Mouse (Mus musculus): ENCODE measurements around the gene Hephl1. TPM values are rescaled to one million over a fixed set of nuclear protein-coding genes. Genes with fewer than 3 reads are reported as not detected.

Hephl1 gene
- polyA plus RNA-seq, 1 experiment from 2014 or later = not detected

DNA sequence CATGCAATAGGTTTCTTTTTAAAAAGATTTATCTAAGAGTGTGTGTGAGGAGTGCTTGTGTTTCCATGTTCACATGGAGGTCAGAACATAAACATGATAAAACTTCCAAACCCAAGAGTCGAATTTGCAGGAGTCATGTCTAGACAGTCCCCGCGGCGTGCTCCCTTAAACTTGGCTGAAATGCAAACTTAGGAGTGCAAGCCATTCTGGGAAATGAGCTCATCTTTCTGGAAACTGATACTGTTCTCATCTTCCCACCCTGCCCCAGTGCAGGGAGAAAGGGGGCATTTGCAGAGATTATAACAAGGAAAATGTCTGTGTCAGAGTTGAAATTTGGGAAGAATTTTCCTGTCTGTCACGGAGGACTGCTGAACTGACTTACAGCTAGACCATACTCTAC, 72.1 kb downstream of the Hephl1 start:
- H3K4me3 ChIP-seq (ENCODE audit: low read length) = no peak overlapping the region
- H3K36me3 ChIP-seq (ENCODE audit: control insufficient read depth, insufficient read depth, low read length) = no peaks in the 10 kb centered on the region
- H3K27me3 ChIP-seq (replicated peaks; ENCODE audit: control insufficient read depth, insufficient read depth, low read length) = no peaks in the 10 kb centered on the region
- ATAC-seq = no peak
- no peak overlapping the region for H3K9ac ChIP-seq (ENCODE audit: low read depth, low read length)
- H3K4me2 ChIP-seq (ENCODE audit: low read length) = no peak overlapping the region
- WGBS = 93% methylated on average over 5 of the region's 5 CpGs
- H3K27ac ChIP-seq (ENCODE audit: low read depth, low read length) = no peak overlapping the region
- H3K4me1 ChIP-seq (ENCODE audit: control insufficient read depth, insufficient read depth, low read depth, low read length) = peaks cover 34% of the 10 kb centered on the region
- no peaks in the 10 kb centered on the region for H3K9me3 ChIP-seq (ENCODE audit: control insufficient read depth, low read length)

GRCm38 (mm10) chr9:15037704-15038103, 74.2 kb downstream of the Hephl1 start:
- H3K27ac ChIP-seq (ENCODE audit: low read depth, low read length) = no peak overlapping the region
- H3K36me3 ChIP-seq (ENCODE audit: control insufficient read depth, insufficient read depth, low read length) = no peaks in the 10 kb centered on the region
- ATAC-seq = 0 out of 2 replicates have a peak, but pooled peaks have one; percentile 29
- no peaks in the 10 kb centered on the region for H3K27me3 ChIP-seq (replicated peaks; ENCODE audit: control insufficient read depth, insufficient read depth, low read length)
- no peak overlapping the region for H3K4me2 ChIP-seq (ENCODE audit: low read length)
- no peaks in the 10 kb centered on the region for H3K9me3 ChIP-seq (ENCODE audit: control insufficient read depth, low read length)
- H3K4me1 ChIP-seq (ENCODE audit: control insufficient read depth, insufficient read depth, low read depth, low read length) = peaks cover 20% of the 10 kb centered on the region
- H3K9ac ChIP-seq (ENCODE audit: low read depth, low read length) = no peak overlapping the region
- 38% methylated on average over 3 of the region's 3 CpGs for WGBS
- no peak overlapping the region for H3K4me3 ChIP-seq (ENCODE audit: low read length)

- ATAC-seq = no peak
- H3K27me3 ChIP-seq (replicated peaks; ENCODE audit: control insufficient read depth, insufficient read depth, low read length) = no peaks in the 10 kb centered on the region
- H3K9ac ChIP-seq (ENCODE audit: low read depth, low read length) = no peak overlapping the region
- peaks cover 15% of the 10 kb centered on the region for H3K4me1 ChIP-seq (ENCODE audit: control insufficient read depth, insufficient read depth, low read depth, low read length)
- H3K4me2 ChIP-seq (ENCODE audit: low read length) = no peak overlapping the region
- H3K27ac ChIP-seq (ENCODE audit: low read depth, low read length) = no peak overlapping the region
- no peak overlapping the region for H3K4me3 ChIP-seq (ENCODE audit: low read length)
- H3K9me3 ChIP-seq (ENCODE audit: control insufficient read depth, low read length) = no peaks in the 10 kb centered on the region
- no peaks in the 10 kb centered on the region for H3K36me3 ChIP-seq (ENCODE audit: control insufficient read depth, insufficient read depth, low read length)
Measured at GRCm38 (mm10) chr9:15037237-15037636, 74.7 kb downstream of the Hephl1 start.

DNA sequence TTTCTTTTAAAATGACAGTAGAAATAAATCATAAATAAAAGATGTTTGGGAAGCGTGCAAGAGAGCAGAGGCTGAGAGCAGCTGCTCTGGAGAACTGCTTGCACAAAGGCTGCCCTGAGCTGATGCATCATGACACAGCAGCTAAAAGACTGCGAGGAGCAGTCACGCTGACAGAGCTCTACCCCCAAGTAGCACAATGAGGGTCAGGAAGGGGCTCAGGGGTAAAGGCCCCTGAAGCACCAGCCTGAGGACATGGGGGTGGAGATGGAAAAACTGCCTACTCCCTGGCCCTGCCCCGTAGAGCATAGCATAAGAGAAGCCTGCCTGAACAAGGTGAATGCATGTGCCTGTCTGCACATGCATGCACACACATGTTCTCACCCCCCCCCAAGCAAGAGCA, 75.1 kb downstream of the Hephl1 start:
- no peak overlapping the region for H3K4me3 ChIP-seq (ENCODE audit: low read length)
- no peaks in the 10 kb centered on the region for H3K36me3 ChIP-seq (ENCODE audit: control insufficient read depth, insufficient read depth, low read length)
- no peaks in the 10 kb centered on the region for H3K9me3 ChIP-seq (ENCODE audit: control insufficient read depth, low read length)
- H3K9ac ChIP-seq (ENCODE audit: low read depth, low read length) = 0 out of 2 replicates have a peak overlapping the region, but pooled peaks have one; percentile 9
- WGBS = 22% methylated on average over 4 of the region's 4 CpGs
- H3K27me3 ChIP-seq (replicated peaks; ENCODE audit: control insufficient read depth, insufficient read depth, low read length) = no peaks in the 10 kb centered on the region
- H3K27ac ChIP-seq (ENCODE audit: low read depth, low read length) = no peak overlapping the region
- peak; percentile 56; the same call in 1 of the 2 replicates for ATAC-seq
- no peak overlapping the region for H3K4me2 ChIP-seq (ENCODE audit: low read length)
- peaks cover 13% of the 10 kb centered on the region for H3K4me1 ChIP-seq (ENCODE audit: control insufficient read depth, insufficient read depth, low read depth, low read length)

- H3K27ac ChIP-seq (ENCODE audit: low read depth, low read length) = no peak overlapping the region
- H3K4me3 ChIP-seq (ENCODE audit: low read length) = no peak overlapping the region
- 93% methylated on average over 2 of the region's 2 CpGs for WGBS
- no peak for ATAC-seq
- peaks cover 13% of the 10 kb centered on the region for H3K4me1 ChIP-seq (ENCODE audit: control insufficient read depth, insufficient read depth, low read depth, low read length)
- no peak overlapping the region for H3K9ac ChIP-seq (ENCODE audit: low read depth, low read length)
- H3K36me3 ChIP-seq (ENCODE audit: control insufficient read depth, insufficient read depth, low read length) = 0 out of 2 replicates have a peak, but pooled peaks cover 2% of the 10 kb centered on the region
- H3K4me2 ChIP-seq (ENCODE audit: low read length) = no peak overlapping the region
- no peaks in the 10 kb centered on the region for H3K9me3 ChIP-seq (ENCODE audit: control insufficient read depth, low read length)
- no peaks in the 10 kb centered on the region for H3K27me3 ChIP-seq (replicated peaks; ENCODE audit: control insufficient read depth, insufficient read depth, low read length)
Measured at GRCm38 (mm10) chr9:15036405-15036804, 75.5 kb downstream of the Hephl1 start.

- Histone ChIP-seq H3K27ac (ENCODE audit: low read depth, low read length) (no peak overlapping the region), H3K27me3 (replicated peaks; ENCODE audit: control insufficient read depth, insufficient read depth, low read length) (no peaks in the 10 kb centered on the region), H3K4me2 (ENCODE audit: low read length) (no peak overlapping the region), H3K4me1 (ENCODE audit: control insufficient read depth, insufficient read depth, low read depth, low read length) (peaks cover 13% of the 10 kb centered on the region), H3K9me3 (ENCODE audit: control insufficient read depth, low read length) (no peaks in the 10 kb centered on the region), H3K36me3 (ENCODE audit: control insufficient read depth, insufficient read depth, low read length) (0 out of 2 replicates have a peak, but pooled peaks cover 3% of the 10 kb centered on the region), H3K9ac (ENCODE audit: low read depth, low read length) (no peak overlapping the region), H3K4me3 (ENCODE audit: low read length) (no peak overlapping the region)
- 93% methylated on average over 7 of the region's 7 CpGs for WGBS
- ATAC-seq = no peak
Measured at GRCm38 (mm10) chr9:15035979-15036378, 75.9 kb downstream of the Hephl1 start.

GRCm38 (mm10) chr9:15034546-15035273, 77.2 kb downstream of the Hephl1 start:
- Histone ChIP-seq H3K9me3 (ENCODE audit: control insufficient read depth, low read length) (no peaks in the 10 kb centered on the region), H3K27ac (ENCODE audit: low read depth, low read length) (no peak overlapping the region), H3K4me2 (ENCODE audit: low read length) (no peak overlapping the region), H3K4me1 (ENCODE audit: control insufficient read depth, insufficient read depth, low read depth, low read length) (peaks cover 15% of the 10 kb centered on the region), H3K9ac (ENCODE audit: low read depth, low read length) (no peak overlapping the region), H3K27me3 (replicated peaks; ENCODE audit: control insufficient read depth, insufficient read depth, low read length) (no peaks in the 10 kb centered on the region), H3K36me3 (ENCODE audit: control insufficient read depth, insufficient read depth, low read length) (0 out of 2 replicates have a peak, but pooled peaks cover 3% of the 10 kb centered on the region), H3K4me3 (ENCODE audit: low read length) (no peak overlapping the region)
- 84% methylated on average over 7 of the region's 7 CpGs for WGBS
- no peak for ATAC-seq

DNA sequence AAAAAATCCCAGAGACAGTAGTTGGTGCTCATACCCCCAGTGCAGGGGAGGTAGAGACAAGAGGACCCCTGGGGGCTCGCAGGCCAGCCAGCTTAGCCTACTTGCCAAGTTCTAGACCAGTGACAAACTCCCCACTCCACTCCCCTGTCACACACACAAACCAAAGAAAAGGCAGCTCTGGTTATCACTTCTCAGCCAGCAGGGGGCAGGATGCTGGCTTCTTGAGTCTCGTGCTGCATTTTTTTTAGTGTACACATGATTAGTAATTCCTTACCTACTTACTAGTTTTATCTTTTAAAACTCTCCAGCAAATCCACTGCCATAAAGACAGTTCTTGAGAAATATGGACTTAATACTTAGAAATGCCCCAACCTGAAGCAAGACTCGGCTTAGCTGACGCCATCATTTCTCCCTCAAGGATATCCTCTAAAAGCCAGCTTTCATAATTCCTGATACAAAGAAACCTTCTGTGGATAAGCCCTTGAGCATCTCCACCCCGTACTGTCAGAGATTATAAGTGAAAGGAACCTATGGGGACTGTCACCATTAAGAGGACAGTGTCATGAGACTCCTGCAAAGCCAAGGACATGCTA, 78.2 kb downstream of the Hephl1 start:
- Histone ChIP-seq H3K27ac (ENCODE audit: low read depth, low read length) (no peak overlapping the region), H3K4me1 (ENCODE audit: control insufficient read depth, insufficient read depth, low read depth, low read length) (peaks cover 15% of the 10 kb centered on the region), H3K9me3 (ENCODE audit: control insufficient read depth, low read length) (no peaks in the 10 kb centered on the region), H3K36me3 (ENCODE audit: control insufficient read depth, insufficient read depth, low read length) (0 out of 2 replicates have a peak, but pooled peaks cover 3% of the 10 kb centered on the region), H3K4me3 (ENCODE audit: low read length) (no peak overlapping the region), H3K4me2 (ENCODE audit: low read length) (no peak overlapping the region), H3K9ac (ENCODE audit: low read depth, low read length) (no peak overlapping the region), H3K27me3 (replicated peaks; ENCODE audit: control insufficient read depth, insufficient read depth, low read length) (no peaks in the 10 kb centered on the region)
- WGBS = 66% methylated on average over 5 of the region's 5 CpGs
- ATAC-seq = no peak

DNA sequence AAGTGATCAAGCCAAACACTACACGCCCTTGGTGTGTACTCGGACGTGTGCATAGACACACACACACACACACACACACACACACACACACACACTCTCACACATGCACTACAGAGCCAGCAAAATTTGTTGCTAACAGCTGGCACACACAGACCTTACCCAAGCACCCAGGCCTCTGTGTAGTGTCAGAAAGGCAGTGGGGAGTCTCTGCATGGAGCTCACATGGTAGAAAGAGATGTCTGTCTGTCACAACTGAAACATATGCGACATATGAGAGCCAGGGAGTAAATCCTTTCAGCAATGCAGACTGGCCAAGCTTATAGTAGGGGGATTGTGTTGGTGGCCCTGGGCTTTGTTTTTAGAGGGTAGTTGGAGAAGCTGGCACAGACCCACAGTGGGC, 79.1 kb downstream of the Hephl1 start:
- H3K4me1 ChIP-seq (ENCODE audit: control insufficient read depth, insufficient read depth, low read depth, low read length) = peaks cover 15% of the 10 kb centered on the region
- 0 out of 2 replicates have a peak, but pooled peaks cover 3% of the 10 kb centered on the region for H3K36me3 ChIP-seq (ENCODE audit: control insufficient read depth, insufficient read depth, low read length)
- no peak overlapping the region for H3K4me3 ChIP-seq (ENCODE audit: low read length)
- 86% methylated on average over 4 of the region's 4 CpGs for WGBS
- H3K9ac ChIP-seq (ENCODE audit: low read depth, low read length) = no peak overlapping the region
- ATAC-seq = no peak
- H3K27me3 ChIP-seq (replicated peaks; ENCODE audit: control insufficient read depth, insufficient read depth, low read length) = no peaks in the 10 kb centered on the region
- H3K9me3 ChIP-seq (ENCODE audit: control insufficient read depth, low read length) = no peaks in the 10 kb centered on the region
- H3K27ac ChIP-seq (ENCODE audit: low read depth, low read length) = no peak overlapping the region
- H3K4me2 ChIP-seq (ENCODE audit: low read length) = no peak overlapping the region

Measured in hindbrain, embryonic 16.5 days (tissue).